Mouse (Mus musculus) thymus, postnatal 36 days (tissue): ENCODE measurements at regions not wholly inside any gene's neighbourhood (a gene's known extent, or its start where the extent isn't known, plus 50 kb on each side); places are given as distances from the start of the nearest gene placed in this dataset.

Source experiments
- DNase-seq, 2 experiments: peaks; one replicate each; pipeline ENCODE4 v3.0.0; 2022; ENCODE audit warnings: mixed read lengths in 2 of 2

GRCm38 (mm10) chr9:41586966-41587570, 425.6 kb upstream of the Ubash3b start:
- no peak for DNase-seq

GRCm38 (mm10) chr9:41586291-41586690, 424.8 kb upstream of the Ubash3b start:
- no peak for DNase-seq

GRCm38 (mm10) chr9:41585771-41586170, 424.3 kb upstream of the Ubash3b start:
- no peak for DNase-seq

- no peak for DNase-seq
Observed at GRCm38 (mm10) chr9:41585012-41585411, 423.5 kb upstream of the Ubash3b start.

GRCm38 (mm10) chr9:41583711-41584329, 422.3 kb upstream of the Ubash3b start:
- no peak for DNase-seq

GRCm38 (mm10) chr9:41583276-41583675, 421.8 kb upstream of the Ubash3b start:
- DNase-seq: no peak

GRCm38 (mm10) chr9:41582711-41583236, 421.3 kb upstream of the Ubash3b start:
- DNase-seq: no peak

- DNase-seq: no peak
Observed at GRCm38 (mm10) chr9:41582171-41582570, 420.7 kb upstream of the Ubash3b start.

- DNase-seq: no peak
Observed at GRCm38 (mm10) chr9:41581741-41582140, 420.2 kb upstream of the Ubash3b start.

GRCm38 (mm10) chr9:41581152-41581551, 419.7 kb upstream of the Ubash3b start:
- DNase-seq: no peak

GRCm38 (mm10) chr9:41580611-41581041, 419.1 kb upstream of the Ubash3b start:
- DNase-seq: no peak

- DNase-seq: no peak
Observed at GRCm38 (mm10) chr9:41580067-41580466, 418.6 kb upstream of the Ubash3b start.

- DNase-seq: no peak
Observed at GRCm38 (mm10) chr9:41579107-41580014, 417.9 kb upstream of the Ubash3b start.

GRCm38 (mm10) chr9:41578221-41579106, 417.0 kb upstream of the Ubash3b start:
- DNase-seq: no peak

GRCm38 (mm10) chr9:41577760-41578159, 416.3 kb upstream of the Ubash3b start:
- no peak for DNase-seq

- no peak for DNase-seq
Observed at GRCm38 (mm10) chr9:41575826-41576225, 414.3 kb upstream of the Ubash3b start.

GRCm38 (mm10) chr9:41570262-41570661, 408.8 kb upstream of the Ubash3b start:
- DNase-seq: no peak

- no peak for DNase-seq
Observed at GRCm38 (mm10) chr9:41566496-41566895, 405.0 kb upstream of the Ubash3b start.

- no peak for DNase-seq
Observed at GRCm38 (mm10) chr9:41565784-41566183, 404.3 kb upstream of the Ubash3b start.

- DNase-seq: no peak
Observed at GRCm38 (mm10) chr9:41563376-41563775, 401.9 kb upstream of the Ubash3b start.

- DNase-seq: no peak
Observed at GRCm38 (mm10) chr9:41558456-41558855, 397.0 kb upstream of the Ubash3b start.

GRCm38 (mm10) chr9:41556888-41557287, 395.4 kb upstream of the Ubash3b start:
- no peak for DNase-seq
